Mouse (Mus musculus) right cerebral cortex, postnatal 4 days (tissue): ENCODE data around the gene Trpv6.
A peak's percentile ranks its signal among the peaks of the same experiment; 100 is the strongest.

Source experiments
- DNase-seq: peaks from one replicate; pipeline ENCODE4 v3.0.0-alpha.2; 2022

Gene Trpv6

DNA sequence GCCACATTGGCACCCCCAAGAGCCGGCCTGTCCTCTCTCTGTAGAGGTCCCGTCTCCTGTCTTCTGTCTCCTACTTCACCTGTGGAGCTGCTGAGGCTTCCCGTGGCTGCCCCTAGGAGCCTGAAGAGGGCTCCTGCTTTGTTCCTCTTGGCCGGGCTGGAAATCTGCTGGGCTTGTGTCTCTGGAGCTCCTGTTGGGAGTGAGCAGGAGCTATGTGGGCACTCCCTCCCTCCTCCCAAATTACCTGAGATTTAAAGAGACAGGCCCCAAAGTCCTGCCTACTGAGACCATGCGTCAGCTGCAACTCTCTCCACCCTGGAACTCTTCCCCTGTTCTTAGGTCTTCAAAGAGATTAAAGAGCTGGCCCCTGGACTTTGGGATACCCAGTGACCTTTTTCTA is at the start of gene Trpv6:
Gene Trpv6 (minus strand): TSS at position 228 of the 400 bp plus-strand sequence.
- no peak for DNase-seq

GRCm38 (mm10) chr6:41685596-41685995 is 49.4 kb upstream of the Trpv6 start:
- DNase-seq, result no peak

DNA sequence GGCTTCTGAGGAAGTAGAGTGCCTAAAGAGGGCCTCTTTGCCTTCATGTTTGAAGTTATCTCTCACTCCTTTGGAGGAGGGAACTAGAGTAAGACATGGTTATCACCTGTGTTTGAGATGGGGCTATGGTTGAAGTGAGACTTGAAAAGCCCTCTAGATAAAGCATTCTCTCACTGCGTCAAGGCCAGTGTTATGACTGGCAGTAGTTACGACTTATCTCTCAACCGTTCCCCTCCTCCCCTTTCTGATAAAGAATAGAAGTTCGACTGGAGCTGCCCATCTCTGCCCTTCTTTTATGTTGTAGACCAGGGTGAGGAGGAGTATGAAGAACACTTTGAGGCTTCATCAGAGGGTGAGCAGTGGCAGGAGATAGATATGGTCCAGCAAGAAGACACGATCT is 48.7 kb upstream of the Trpv6 start:
- no peak for DNase-seq

DNA sequence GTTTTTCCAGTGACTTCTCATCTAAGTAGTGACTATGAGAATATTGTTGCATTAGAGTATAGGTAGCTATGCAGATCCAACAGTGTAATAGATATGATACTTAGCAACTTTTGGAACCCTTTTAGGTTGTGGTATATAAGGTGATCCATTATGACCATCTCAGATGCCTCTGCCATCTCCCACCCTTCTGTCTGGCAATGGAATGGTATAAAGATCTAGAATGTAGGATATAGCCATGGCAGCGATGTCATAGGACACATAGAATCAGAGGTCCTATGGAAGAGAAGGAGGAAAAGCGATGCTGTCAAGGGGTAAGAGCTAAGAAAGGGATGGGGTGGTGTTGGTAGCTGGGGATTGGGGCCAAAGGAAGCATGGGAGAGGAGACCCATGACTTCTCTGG is 47.9 kb upstream of the Trpv6 start, which contains the start of gene Llcfc1:
Gene Llcfc1 (plus strand): TSS at position 301 of the 400 bp plus-strand sequence.
- DNase-seq, result no peak

DNA sequence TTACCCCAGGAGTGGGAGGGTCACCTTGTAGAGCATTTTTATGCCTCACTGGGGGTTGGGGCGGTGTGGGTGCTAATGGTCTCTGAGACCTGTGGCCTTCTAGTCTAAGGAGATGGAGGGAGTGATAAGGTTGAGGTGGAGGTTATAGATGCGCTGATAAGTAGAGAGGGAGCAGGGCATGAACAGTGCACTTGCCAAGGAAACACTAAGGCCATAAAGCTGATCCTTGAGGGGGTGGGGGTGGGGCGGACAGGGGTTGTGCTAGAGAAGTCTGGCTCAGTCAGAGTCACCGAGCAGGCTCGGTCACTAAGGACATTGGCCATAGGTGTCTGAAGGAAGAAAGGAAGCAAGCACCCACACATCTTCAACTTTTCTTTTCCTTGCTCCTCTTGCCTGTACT is 45.5 kb upstream of the Trpv6 start:
- no peak for DNase-seq

- DNase-seq, result no peak
These were observed 44.5 kb upstream of the Trpv6 start, which contains the start of gene Trpv5 for GRCm38 (mm10) chr6:41680669-41681068. TSS of gene Trpv5 (minus strand) at chr6:41680769.

DNA sequence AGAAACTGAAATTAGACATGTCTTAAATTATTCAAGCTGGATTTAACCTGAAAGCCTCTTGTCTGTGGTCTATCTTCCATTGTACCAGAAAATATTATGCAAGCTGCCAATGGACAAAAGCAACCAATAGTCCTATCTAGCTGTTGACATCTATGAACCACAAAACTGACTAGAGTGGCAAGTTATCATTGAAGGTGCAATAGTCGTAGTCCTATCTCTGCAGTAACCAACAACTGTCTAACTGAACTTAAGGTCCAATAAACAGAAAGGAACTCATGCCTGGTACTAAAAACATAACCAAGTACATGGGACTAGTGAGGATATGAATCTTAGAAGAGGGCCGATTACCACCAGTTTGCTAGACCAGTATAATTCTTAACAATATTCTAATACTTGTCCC is 40.3 kb upstream of the Trpv6 start:
- no peak for DNase-seq

DNA sequence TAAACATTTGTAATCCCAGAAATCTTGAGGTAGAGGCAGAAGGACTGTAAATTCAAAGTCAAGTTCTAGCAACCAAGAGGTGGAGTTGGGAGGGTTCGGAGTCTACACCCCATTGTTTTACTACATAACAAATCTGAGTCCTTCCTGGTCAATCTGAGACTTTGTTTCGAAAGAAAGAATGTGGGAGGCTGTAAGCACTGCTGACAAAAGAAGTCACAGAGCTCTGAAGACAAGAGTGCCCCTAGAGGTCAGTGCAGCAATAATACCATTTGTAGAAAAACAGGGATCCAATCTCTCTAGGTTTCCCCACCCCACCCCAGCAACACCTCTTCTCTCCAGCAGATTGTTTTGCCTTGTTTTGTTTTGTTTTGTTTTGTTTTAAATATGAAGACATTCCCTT is 26.1 kb upstream of the Trpv6 start:
- no peak for DNase-seq

GRCm38 (mm10) chr6:41658487-41658886 is 22.3 kb upstream of the Trpv6 start:
- no peak for DNase-seq

DNA sequence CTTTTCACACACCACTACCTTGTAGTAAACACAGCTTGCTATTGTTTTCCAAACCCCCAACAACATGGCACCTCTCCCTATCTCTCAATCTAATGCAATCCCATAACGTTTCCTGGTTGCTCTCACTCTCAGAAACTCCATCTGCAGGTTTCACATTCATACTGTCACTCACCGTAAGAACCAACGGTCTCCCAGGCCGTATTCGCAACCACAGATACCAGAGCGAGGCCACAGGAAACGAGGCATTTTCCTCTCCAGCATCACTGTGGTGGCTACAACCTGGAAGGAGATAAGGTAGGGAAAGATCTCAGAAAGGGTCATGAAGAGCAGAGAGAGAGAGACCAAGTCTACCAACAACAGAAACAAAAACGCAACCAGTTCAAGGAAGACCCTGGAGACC is 18.4 kb upstream of the Trpv6 start:
- DNase-seq, result no peak

GRCm38 (mm10) chr6:41653173-41653572 is 17.0 kb upstream of the Trpv6 start:
- DNase-seq, result no peak

DNA sequence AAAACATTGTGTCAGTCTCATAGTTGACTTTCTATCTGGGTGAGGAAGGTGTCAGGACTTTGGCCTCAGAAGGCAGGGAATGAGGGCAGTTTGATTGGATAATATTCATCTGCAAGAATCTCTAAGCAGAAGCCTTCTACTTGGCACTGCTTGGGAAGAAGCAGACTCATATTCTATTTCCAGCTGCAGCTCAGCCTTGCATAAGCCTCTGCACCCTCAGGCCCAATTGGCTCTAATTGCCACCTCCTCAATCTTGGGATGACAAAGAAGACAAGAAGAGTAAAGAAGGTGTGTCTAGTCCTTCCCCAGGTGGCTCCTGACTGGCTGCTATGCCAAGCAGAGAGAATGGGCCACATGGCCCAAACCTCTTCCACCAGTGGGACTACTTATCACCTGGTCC is 10.5 kb upstream of the Trpv6 start:
- no peak for DNase-seq

DNA sequence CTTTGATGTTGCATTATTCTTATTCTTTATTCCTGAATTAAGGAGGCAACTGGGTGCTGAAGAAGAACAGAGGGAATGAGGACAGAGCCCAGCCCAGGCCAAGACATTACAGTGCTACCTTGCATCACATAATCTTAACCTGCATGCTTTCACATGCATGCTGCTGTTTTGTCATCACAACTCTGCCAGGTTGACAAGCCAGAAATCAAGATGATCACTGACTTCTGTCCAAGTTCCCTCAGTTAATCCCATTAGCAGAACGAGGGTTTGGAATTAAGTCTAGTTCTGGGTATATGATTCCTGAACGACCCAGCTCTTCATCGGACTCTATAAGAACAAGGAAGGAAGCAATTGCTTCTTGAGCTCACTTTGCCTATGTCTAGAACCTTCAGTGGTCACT is 10.0 kb upstream of the Trpv6 start:
- no peak for DNase-seq

DNA sequence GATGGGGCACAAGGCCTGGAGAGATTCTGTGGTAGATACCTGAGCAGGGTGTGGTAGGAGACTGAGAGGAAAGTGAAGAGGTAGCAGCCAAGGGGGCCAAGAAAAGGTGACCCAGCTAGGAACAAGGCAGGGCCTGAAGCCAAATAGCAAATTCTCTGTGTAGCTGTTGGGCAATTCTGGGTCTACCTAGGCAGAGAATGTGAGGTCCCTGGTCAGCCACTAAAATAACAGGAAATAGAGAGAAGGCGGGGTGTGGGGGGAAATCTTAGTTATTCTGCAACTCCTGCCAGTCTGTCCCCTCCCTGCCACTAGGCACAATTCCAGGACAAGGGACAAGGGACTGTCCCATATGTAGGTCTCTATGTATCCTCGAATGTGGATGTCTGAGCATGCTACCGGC is 7.0 kb upstream of the Trpv6 start:
- DNase-seq, result no peak

DNA sequence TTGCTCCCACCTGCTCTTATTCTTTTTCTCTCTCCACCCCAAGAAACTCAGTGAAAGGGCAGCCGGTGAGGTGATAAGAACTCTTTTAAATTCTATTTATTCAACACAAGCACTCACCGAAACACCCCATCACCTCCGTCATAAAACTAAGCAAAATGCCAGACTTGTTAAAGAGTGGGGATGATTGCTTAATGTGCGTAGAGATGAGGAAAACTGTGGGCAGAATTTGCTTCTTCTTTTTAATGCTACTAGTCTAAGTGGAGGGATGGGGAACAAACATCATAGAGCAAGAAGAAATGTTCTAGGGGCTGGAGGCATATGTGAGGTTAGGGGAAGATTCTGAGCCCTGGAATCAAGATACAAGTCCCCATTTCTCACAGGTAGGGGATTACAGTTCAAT is 6.6 kb upstream of the Trpv6 start:
- DNase-seq, result no peak

DNA sequence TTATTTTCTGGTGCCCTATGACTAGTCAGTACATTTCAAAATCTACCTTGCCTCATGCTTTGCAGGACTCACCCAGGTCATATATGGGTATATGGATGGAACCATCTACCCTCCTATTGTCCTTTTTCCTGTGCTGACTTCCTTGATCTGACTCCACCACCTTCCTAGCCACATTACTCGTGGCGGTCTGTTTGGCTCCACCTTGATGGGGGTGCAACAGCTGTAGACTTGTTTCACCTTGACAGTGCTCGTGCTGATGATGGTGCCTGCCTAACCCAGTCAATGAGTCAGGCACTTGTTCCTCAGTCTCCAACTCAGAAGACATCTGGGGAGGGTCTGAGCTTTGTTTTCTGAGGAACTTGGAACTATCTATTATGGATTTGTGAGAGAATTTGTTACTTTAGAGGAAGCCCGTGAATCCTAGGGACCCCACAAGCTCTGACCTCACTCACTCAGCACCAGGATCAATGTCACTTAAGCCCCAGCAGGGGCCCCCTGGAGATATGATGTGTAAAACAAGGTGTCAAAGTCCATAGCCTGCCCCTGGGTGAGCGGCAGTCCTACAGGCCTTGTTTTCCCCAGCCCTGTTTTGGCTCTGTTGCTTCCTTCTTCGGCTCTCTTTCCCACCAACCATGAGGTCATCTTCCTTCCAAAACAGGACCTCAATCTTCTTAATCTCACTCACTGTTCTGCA is 5.1 kb upstream of the Trpv6 start:
- DNase-seq, result no peak

GRCm38 (mm10) chr6:41640449-41640848 is 4.2 kb upstream of the Trpv6 start:
- DNase-seq, result no peak

DNA sequence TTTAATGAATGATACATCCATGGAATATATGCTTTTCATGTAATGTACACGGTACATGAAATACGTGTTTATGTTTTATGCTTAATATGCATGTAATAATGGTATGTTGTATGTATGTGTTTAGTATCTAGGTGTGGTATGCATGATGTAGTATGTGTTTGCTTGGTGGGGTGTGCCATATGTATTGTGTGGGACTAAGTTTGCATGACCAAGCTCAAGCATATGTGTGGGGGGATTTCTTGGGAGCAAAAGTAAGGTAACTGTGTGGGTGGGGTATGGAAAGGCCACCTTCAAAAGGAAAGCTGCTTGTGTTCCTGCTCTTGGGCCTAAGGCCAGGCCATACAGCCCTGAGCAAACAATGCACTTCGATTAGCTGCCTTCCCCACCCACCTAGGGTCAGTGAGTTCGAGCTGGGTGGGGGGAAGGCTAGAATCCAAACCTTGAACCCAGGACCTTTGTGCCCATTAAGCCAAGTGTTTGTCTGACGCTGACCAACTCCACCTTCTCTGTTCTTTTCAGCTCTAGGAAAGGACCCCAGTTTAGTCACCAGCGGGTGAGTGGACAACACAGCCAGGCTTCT is 1.8 kb upstream of the Trpv6 start:
- no peak for DNase-seq

- no peak for DNase-seq
These were observed 1.2 kb upstream of the Trpv6 start for GRCm38 (mm10) chr6:41637393-41637792.

GRCm38 (mm10) chr6:41635211-41635610 is 994 bp downstream of the Trpv6 start:
- no peak for DNase-seq

GRCm38 (mm10) chr6:41631549-41631948 is 4.7 kb downstream of the Trpv6 start:
- no peak for DNase-seq

DNA sequence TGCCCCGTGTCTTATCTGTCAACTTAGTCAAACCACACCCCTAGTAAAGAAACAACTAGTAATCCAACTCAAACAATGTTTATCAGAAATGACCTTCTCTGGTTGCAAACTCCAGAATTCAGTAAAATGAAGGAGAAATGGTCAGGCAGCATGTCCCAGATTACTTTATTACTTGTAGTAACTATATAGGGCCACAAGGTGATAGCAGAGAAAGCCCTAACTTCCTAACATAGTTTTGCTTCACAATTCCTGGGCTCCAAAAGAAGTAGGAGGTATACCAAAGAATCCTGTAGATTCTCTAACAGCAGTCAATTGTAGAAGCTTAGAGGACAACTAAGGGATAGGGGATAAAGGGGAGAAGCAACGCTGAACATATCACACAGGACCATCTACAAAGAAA is 5.4 kb downstream of the Trpv6 start:
- DNase-seq, result no peak

DNA sequence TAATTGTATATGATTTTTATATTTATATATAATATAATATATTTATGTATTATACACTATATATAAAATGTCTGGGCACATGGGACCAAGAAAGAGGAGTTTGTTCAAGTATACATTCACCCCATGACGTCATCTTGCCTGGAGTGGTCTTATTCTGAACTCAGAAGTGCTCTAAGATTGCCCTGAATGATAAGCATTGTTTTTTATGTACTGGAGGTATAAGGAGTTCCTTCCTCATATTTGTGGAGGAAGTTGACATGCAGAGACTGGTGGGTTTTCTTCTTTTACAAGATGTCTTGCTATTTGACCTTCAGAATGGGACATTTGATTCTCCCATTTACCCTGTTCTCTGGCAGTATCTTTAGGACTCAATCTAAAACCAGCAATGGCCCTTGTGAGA is 8.0 kb downstream of the Trpv6 start:
- no peak for DNase-seq

- peak; percentile 50 for DNase-seq
These were observed 13.5 kb downstream of the Trpv6 start for GRCm38 (mm10) chr6:41622661-41623060.
